Mouse (Mus musculus): ENCODE results near the gene 4922502D21Rik. TPM values are rescaled to one million over a fixed set of nuclear protein-coding genes. Genes with fewer than 3 reads are reported as not detected.

4922502D21Rik gene
- not detected in 2 replicates for polyA plus RNA-seq (2012; rRNA removed)

GRCm38 (mm10) chr6:129331610-129332009 lies at the start of gene 4922502D21Rik:
4922502D21Rik (minus strand) TSS chr6:129331796.

GRCm38 (mm10) chr6:129342391-129342790 lies 10.8 kb upstream of the 4922502D21Rik start, which contains the start of gene Clec12a:
Clec12a (plus strand) TSS chr6:129342691.

GRCm38 (mm10) chr6:129275220-129275619 lies 56.4 kb downstream of the 4922502D21Rik start, which contains the start of gene Cd69:
Cd69 (minus strand) TSS chr6:129275436.

Other genes with a start within 250 kb of the 4922502D21Rik start
- gene Clec2e, start 230.9 kb downstream of the 4922502D21Rik start, polyA plus RNA-seq (2012; rRNA removed): not detected in 2 replicates
- 6.5 and 6.6 TPM in 2 replicates for gene Clec2d, start 151.2 kb downstream of the 4922502D21Rik start, polyA plus RNA-seq (2012; rRNA removed)
- not detected in 2 replicates for gene Cd69, start 56.4 kb downstream of the 4922502D21Rik start, polyA plus RNA-seq (2012; rRNA removed)
- 1.0 and 1.2 TPM in 2 replicates for gene Clec12a, start 10.9 kb upstream of the 4922502D21Rik start, polyA plus RNA-seq (2012; rRNA removed)
- 0.10 and 0.16 TPM in 2 replicates for gene Clec12b, start 54.1 kb upstream of the 4922502D21Rik start, polyA plus RNA-seq (2012; rRNA removed)
- gene Clec1b, start 65.5 kb upstream of the 4922502D21Rik start, polyA plus RNA-seq (2012; rRNA removed): 0.19 and 0.28 TPM in 2 replicates
- 0.79 and 0.98 TPM in 2 replicates for gene Clec9a, start 77.1 kb upstream of the 4922502D21Rik start, polyA plus RNA-seq (2012; rRNA removed)
- gene Clec1a, start 120.2 kb upstream of the 4922502D21Rik start, polyA plus RNA-seq (2012; rRNA removed): 4.2 and 6.7 TPM in 2 replicates
- gene Olr1, start 175.4 kb upstream of the 4922502D21Rik start, polyA plus RNA-seq (2012; rRNA removed): 0.03 and 0.25 TPM in 2 replicates
- not detected in 2 replicates for gene Tmem52b, start 180.8 kb upstream of the 4922502D21Rik start, polyA plus RNA-seq (2012; rRNA removed)
- gene Gabarapl1, start 201.4 kb upstream of the 4922502D21Rik start, polyA plus RNA-seq (2012; rRNA removed): 88.1 and 93.4 TPM in 2 replicates
- 0.08 and 0.22 TPM in 2 replicates for gene Klre1, start 246.1 kb upstream of the 4922502D21Rik start, polyA plus RNA-seq (2012; rRNA removed)